Mouse (Mus musculus): ENCODE data around the gene Tram2. TPM values are rescaled to one million over a fixed set of nuclear protein-coding genes. Genes with fewer than 3 reads are reported as not detected.

Gene Tram2
- polyA plus RNA-seq, 1 experiment from 2014 or later: 10.9 TPM

DNA sequence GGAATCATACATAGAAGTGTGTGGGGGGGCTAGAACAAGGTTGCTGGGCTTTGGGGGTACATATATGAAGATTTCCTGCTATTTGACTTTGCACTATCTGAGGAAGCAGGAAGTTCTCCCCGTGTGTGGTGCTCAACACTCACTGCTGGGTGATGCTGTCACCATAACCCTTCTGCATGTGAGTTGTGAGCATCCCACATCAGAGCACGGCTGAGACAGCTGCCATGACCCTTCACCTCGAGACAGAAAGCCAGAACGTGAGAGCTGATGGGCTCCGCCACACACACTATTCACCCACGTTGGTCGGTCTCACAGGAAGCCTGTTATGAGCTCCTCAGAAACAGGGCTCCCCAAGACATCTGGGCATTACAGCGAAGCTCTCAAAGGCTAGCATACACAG, 74.4 kb downstream of the Tram2 start:
- 81% methylated on average over 8 of the region's 8 CpGs for WGBS
- Histone ChIP-seq H3K4me2 (no peak overlapping the region), H3K27ac (no peak overlapping the region), H3K4me1 (no peaks in the 10 kb centered on the region), H3K36me3 (peaks cover 78% of the 10 kb centered on the region), H3K9ac (no peak overlapping the region), H3K9me3 (no peaks in the 10 kb centered on the region), H3K4me3 (no peak overlapping the region), H3K27me3 (no peaks in the 10 kb centered on the region)
- no peak for ATAC-seq (ENCODE audit: insufficient number of reproducible peaks, low FRiP score, low TSS enrichment, low read depth)

DNA sequence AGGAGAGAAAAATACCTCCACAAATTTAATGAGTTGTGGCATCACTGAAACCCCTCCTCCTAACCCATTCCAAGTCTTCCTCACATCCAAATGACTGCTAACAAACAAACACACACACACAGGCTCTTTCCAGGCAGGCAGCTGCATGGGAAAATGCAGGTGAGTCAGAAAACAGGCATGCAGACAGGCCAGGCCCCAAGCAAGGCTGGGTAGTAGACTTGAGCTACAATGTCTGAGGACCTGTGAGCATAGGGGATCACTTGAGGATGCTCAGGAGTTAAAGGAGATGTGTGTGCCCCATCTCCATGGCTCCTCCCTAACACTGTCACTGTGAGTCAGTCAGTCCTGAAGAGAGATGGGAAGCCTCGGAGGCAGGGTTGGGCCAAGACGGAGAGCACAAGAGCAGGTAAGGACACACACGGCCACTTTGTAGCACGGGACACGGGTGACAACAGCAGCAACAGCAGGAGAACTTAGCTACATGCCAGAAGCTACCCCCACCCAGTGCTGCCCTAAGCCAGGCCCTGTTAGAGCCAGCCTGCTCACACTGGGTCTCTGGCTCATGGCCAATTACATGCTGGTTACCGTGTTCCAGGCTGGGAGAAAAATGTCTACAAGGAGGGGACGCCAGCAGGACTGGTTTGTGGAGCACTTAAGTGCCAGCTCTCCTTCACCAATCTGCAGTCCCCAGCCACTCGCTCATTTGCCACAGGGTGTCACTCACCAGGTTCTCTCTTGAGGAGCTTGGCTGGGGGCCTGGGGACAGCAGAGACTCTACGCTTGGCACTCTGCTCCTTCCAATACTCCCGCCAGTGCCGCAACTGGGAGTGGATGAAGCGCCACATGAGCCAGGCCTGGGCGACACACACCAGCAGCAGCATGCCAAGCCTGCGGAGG, 76.5 kb downstream of the Tram2 start:
- Histone ChIP-seq H3K9me3 (no peaks in the 10 kb centered on the region), H3K4me1 (no peaks in the 10 kb centered on the region), H3K4me3 (no peak overlapping the region), H3K27ac (0 out of 2 replicates have a peak overlapping the region, but pooled peaks have one; percentile 22), H3K4me2 (no peak overlapping the region), H3K36me3 (peaks cover 80% of the 10 kb centered on the region), H3K9ac (no peak overlapping the region), H3K27me3 (no peaks in the 10 kb centered on the region)
- ATAC-seq (ENCODE audit: insufficient number of reproducible peaks, low FRiP score, low TSS enrichment, low read depth): peak; percentile 69; the same call in 1 of the 2 replicates
- WGBS: 78% methylated on average over 14 of the region's 14 CpGs

- Histone ChIP-seq H3K27ac (no peak overlapping the region), H3K36me3 (peaks cover 36% of the 10 kb centered on the region), H3K27me3 (no peaks in the 10 kb centered on the region), H3K9ac (no peak overlapping the region), H3K9me3 (no peaks in the 10 kb centered on the region), H3K4me3 (no peak overlapping the region), H3K4me1 (peaks cover 4% of the 10 kb centered on the region), H3K4me2 (no peak overlapping the region)
- no peak for ATAC-seq (ENCODE audit: insufficient number of reproducible peaks, low FRiP score, low TSS enrichment, low read depth)
- 64% methylated on average over 13 of the region's 13 CpGs for WGBS
Observed at GRCm38 (mm10) chr1:20997881-20998389, 81.1 kb downstream of the Tram2 start.

DNA sequence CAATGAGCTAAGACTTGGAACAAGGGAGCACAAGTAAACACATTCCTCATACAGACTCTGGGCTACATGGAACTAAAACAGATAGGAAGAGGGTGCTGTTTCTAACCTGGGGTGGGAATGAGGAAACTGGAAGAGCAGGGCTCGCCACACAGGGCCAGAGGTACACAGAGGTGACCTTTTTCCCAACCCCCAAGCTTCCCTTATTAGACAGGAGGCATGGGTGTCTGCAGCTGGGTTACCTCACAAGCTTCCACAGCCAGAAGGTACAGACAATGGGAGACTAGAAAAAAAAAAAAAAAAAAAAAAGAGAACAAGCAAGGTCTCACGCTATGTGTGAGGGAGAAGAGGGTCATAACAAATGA, 81.7 kb downstream of the Tram2 start:
- Histone ChIP-seq H3K27me3 (no peaks in the 10 kb centered on the region), H3K4me2 (no peak overlapping the region), H3K27ac (no peak overlapping the region), H3K4me3 (no peak overlapping the region), H3K36me3 (peaks cover 29% of the 10 kb centered on the region), H3K4me1 (peaks cover 4% of the 10 kb centered on the region), H3K9ac (no peak overlapping the region), H3K9me3 (no peaks in the 10 kb centered on the region)
- 79% methylated on average over 2 of the region's 2 CpGs for WGBS
- 0 out of 2 replicates have a peak, but pooled peaks have one; percentile 1 for ATAC-seq (ENCODE audit: insufficient number of reproducible peaks, low FRiP score, low TSS enrichment, low read depth)

GRCm38 (mm10) chr1:20996603-20997327, 82.3 kb downstream of the Tram2 start:
- no peak for ATAC-seq (ENCODE audit: insufficient number of reproducible peaks, low FRiP score, low TSS enrichment, low read depth)
- Histone ChIP-seq H3K9me3 (no peaks in the 10 kb centered on the region), H3K4me1 (peaks cover 4% of the 10 kb centered on the region), H3K4me2 (no peak overlapping the region), H3K27me3 (no peaks in the 10 kb centered on the region), H3K36me3 (peaks cover 24% of the 10 kb centered on the region), H3K9ac (no peak overlapping the region), H3K4me3 (no peak overlapping the region), H3K27ac (no peak overlapping the region)
- WGBS: 80% methylated on average over 17 of the region's 17 CpGs

DNA sequence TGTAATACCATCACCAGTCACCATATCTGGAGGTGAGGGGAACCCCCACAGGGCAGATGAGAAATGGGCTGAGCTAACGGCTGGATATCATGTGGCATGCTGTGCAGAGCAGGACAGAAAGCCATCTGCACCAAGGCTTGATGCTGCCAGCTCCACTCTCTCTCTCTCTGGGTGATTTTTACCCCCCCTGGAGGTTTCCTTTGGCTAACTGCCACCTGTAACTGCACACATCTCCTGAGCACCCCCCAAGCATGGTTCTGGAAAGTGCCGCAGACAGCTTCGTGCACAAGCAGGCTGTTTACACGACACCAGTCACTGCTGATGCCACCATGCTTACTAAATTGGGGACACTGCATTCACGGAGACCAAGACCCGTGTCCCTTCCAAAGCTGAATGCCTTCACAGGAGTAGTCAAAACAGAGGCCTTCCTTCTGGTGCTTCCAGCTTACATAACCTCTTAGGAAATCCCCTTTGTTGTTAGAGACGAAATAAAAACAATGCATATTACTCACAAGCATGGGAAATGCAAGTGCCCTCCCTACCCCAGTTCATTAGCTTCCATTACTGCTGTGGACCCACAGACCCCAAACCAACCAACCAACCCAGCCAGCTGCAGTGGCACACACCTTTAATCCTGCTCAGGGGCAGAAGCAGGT, 83.6 kb downstream of the Tram2 start:
- H3K36me3 ChIP-seq: peaks cover 13% of the 10 kb centered on the region
- no peak for ATAC-seq (ENCODE audit: insufficient number of reproducible peaks, low FRiP score, low TSS enrichment, low read depth)
- 60% methylated on average over 7 of the region's 7 CpGs for WGBS

DNA sequence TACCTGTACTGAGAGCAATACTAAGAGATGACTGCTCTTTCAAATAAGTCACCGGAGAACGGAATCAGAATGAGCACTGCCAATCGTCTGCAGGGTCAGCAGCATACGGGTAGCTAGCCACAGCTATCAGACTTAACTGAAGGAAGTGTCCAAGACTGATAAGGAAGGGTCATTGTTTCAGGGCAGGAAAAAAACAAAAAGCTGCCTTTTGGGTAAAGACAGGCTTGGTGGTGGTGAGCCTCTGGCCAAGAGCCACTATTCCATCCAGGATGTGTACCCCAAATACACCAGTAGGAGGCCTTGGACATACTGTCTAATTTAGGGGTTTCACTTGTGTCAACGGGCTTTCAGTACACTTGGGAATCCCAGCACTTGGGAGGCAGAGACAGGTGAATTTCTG, 84.7 kb downstream of the Tram2 start:
- Histone ChIP-seq H3K4me1 (peaks cover 4% of the 10 kb centered on the region), H3K4me3 (no peak overlapping the region), H3K9me3 (no peaks in the 10 kb centered on the region), H3K27ac (no peak overlapping the region), H3K9ac (no peak overlapping the region), H3K4me2 (no peak overlapping the region), H3K36me3 (0 out of 2 replicates have a peak, but pooled peaks cover 5% of the 10 kb centered on the region), H3K27me3 (no peaks in the 10 kb centered on the region)
- 91% methylated on average over 5 of the region's 5 CpGs for WGBS
- ATAC-seq (ENCODE audit: insufficient number of reproducible peaks, low FRiP score, low TSS enrichment, low read depth): no peak

More for the DNA sequence above, 83.6 kb downstream of the Tram2 start:
- H3K27ac ChIP-seq: no peak overlapping the region
- peaks cover 4% of the 10 kb centered on the region for H3K4me1 ChIP-seq
- H3K27me3 ChIP-seq: no peaks in the 10 kb centered on the region
- no peak overlapping the region for H3K9ac ChIP-seq
- no peak overlapping the region for H3K4me2 ChIP-seq
- no peak overlapping the region for H3K4me3 ChIP-seq
- H3K9me3 ChIP-seq: no peaks in the 10 kb centered on the region

GRCm38 (mm10) chr1:20993690-20994089, 85.3 kb downstream of the Tram2 start:
- Histone ChIP-seq H3K9me3 (no peaks in the 10 kb centered on the region), H3K27ac (no peak overlapping the region), H3K9ac (no peak overlapping the region), H3K27me3 (no peaks in the 10 kb centered on the region), H3K36me3 (0 out of 2 replicates have a peak, but pooled peaks cover 1% of the 10 kb centered on the region), H3K4me1 (peaks cover 4% of the 10 kb centered on the region), H3K4me3 (no peak overlapping the region), H3K4me2 (no peak overlapping the region)
- 77% methylated on average over 3 of the region's 3 CpGs for WGBS
- ATAC-seq (ENCODE audit: insufficient number of reproducible peaks, low FRiP score, low TSS enrichment, low read depth): no peak

DNA sequence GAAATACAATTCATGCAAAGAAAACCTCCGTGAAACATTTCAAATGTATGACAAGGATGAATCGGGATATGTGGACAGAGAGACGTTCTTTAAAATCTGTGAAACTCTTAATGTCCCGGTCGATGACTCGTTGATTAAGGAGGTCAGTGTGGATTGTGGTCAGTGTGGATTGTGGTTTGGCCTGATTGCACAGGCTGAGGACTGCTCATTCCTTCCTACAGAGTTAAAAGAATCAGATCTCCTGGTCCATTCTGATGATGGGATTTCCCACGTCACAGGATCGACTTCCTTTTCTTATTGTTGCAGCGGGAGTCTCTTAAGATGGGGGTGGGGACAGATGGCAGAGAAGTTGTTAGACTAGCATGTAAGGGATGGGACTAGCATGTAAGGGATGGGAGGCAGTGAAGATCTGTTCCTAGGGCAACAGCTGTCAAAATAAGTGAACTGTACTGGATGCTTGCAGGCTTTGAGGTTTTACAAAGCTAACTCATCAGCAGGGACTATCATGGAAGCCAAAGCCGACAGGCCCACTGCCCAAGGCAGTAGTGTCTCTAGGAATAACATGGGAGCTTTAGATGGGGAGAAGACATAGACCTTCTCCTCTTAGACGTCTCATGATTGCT, 89.5 kb downstream of the Tram2 start:
- Histone ChIP-seq H3K27me3 (no peaks in the 10 kb centered on the region), H3K9me3 (no peaks in the 10 kb centered on the region), H3K27ac (no peak overlapping the region), H3K4me2 (no peak overlapping the region), H3K4me3 (no peak overlapping the region), H3K4me1 (no peaks in the 10 kb centered on the region), H3K36me3 (no peaks in the 10 kb centered on the region), H3K9ac (no peak overlapping the region)
- WGBS: 88% methylated on average over 11 of the region's 11 CpGs
- ATAC-seq (ENCODE audit: insufficient number of reproducible peaks, low FRiP score, low TSS enrichment, low read depth): no peak

DNA sequence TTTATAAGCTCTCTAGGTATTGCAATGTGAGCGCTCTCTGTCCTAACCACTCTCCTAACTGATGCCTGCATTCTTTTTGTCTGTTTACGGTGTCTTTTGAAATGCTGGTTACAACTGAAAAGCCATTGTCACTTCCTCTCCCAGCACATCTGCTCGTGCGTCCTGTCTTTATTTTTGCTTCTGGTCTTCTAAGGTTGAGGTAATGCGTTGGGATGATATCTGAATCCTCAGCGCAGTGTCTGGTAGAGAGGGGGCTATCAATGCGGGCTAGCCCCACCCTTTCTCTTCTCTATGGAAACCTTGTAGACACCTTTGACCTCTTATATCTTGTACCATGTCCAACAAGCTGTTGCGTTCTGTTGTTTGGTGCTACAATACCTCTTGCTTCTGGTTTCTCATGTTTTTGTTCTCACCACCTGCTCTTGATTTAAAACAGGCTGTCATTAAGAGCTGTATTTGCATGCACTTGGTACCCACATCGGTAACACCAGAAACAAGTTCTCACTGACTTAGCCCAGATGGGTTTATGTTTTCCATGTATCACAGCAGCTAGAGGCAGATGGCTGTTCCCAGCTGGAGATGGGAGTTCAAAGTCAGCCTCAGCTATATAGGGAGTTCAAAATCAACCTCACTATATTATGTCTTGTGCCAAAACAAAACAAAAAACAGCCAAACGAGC, 92.5 kb downstream of the Tram2 start:
- Histone ChIP-seq H3K36me3 (no peaks in the 10 kb centered on the region), H3K4me2 (no peak overlapping the region), H3K27me3 (no peaks in the 10 kb centered on the region), H3K9ac (no peak overlapping the region), H3K4me3 (no peak overlapping the region), H3K27ac (no peak overlapping the region), H3K9me3 (no peaks in the 10 kb centered on the region), H3K4me1 (no peaks in the 10 kb centered on the region)
- ATAC-seq (ENCODE audit: insufficient number of reproducible peaks, low FRiP score, low TSS enrichment, low read depth): no peak
- WGBS: 69% methylated on average over 10 of the region's 10 CpGs

DNA sequence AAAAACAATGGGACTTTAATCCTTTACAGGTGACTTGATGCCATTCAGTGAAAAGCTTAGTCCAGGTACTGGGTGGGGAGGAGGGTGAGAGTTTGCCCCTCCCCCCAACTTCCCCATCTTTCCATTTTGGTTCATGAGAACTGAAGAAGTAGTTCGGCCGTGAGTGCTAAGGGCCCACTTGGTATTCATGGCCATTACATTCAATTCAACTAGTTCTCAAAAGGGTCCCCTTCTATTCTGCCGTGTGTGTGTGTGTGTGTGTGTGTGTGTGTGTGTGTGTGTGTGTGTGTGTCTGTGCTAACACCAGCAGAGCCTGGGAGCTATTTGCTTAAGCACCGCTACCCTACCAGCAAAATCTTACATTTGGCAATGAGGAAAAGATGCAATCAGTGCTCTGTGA, 94.4 kb downstream of the Tram2 start:
- Histone ChIP-seq H3K36me3 (no peaks in the 10 kb centered on the region), H3K4me2 (no peak overlapping the region), H3K4me3 (no peak overlapping the region), H3K27ac (no peak overlapping the region), H3K9ac (no peak overlapping the region), H3K4me1 (no peaks in the 10 kb centered on the region), H3K9me3 (no peaks in the 10 kb centered on the region), H3K27me3 (no peaks in the 10 kb centered on the region)
- WGBS: 80% methylated on average over 4 of the region's 4 CpGs
- no peak for ATAC-seq (ENCODE audit: insufficient number of reproducible peaks, low FRiP score, low TSS enrichment, low read depth)

All from limb, embryonic 15.5 days (tissue).